Mouse (Mus musculus) testis, adult 2 months (tissue): Measurements from ENCODE around the gene Acbd3.

Source experiments
- CTCF ChIP-seq: fragments of 200-500 bp; IDR thresholded peaks from 2 replicates; pipeline ENCODE4 v1.5.1; 2012; ENCODE audit warnings: low read depth, mild to moderate bottlenecking, inconsistent platforms, low read length, moderate library complexity; ENCODE audit not compliant: control insufficient read depth, insufficient read depth, insufficient replicate concordance
- POLR2A ChIP-seq: fragments of 200-500 bp; IDR thresholded peaks from 2 replicates; pipeline ENCODE4 v1.6.1; 2012; ENCODE audit warnings: low read depth, mild to moderate bottlenecking, inconsistent platforms, low read length, moderate library complexity; ENCODE audit not compliant: control insufficient read depth

GRCm38 (mm10) chr1:180719483-180719882 lies 6.4 kb upstream of the Acbd3 start:
- TF ChIP-seq CTCF = no peak
- TF ChIP-seq POLR2A = no peak
